Mouse (Mus musculus) heart, postnatal 36 days (tissue): ENCODE measurements at regions not wholly inside any gene's neighbourhood (a gene's known extent, or its start where the extent isn't known, plus 50 kb on each side); places are given as distances from the start of the nearest gene placed in this dataset.

ENCODE experiments used
- DNase-seq, 2 experiments: peaks; one replicate each; pipeline ENCODE4 v3.0.0; 2021 to 2022
- intact Hi-C: fragments of 180-260 bp; cut with DNase I; formaldehyde crosslinking; loops from one replicate; pipeline ENCODE4 v1.15.1; 2025

- no peak for DNase-seq
- intact Hi-C loops, result no loop called here
These were observed 333.7 kb downstream of the Wdr20rt start for GRCm38 (mm10) chr12:65559036-65559435.

- DNase-seq, result no peak
- intact Hi-C loops, result no loop called here
These were observed 334.5 kb downstream of the Wdr20rt start for GRCm38 (mm10) chr12:65559809-65560208.

- intact Hi-C loops, result no loop called here
- DNase-seq, result no peak
These were observed 346.3 kb downstream of the Wdr20rt start for GRCm38 (mm10) chr12:65571633-65572032.

GRCm38 (mm10) chr12:65593559-65593958, 368.2 kb downstream of the Wdr20rt start:
- DNase-seq, result no peak

GRCm38 (mm10) chr12:65594075-65594474, 368.8 kb downstream of the Wdr20rt start:
- intact Hi-C loops, result no loop called here
- no peak for DNase-seq

More at GRCm38 (mm10) chr12:65593559-65593958, 368.2 kb downstream of the Wdr20rt start:
- intact Hi-C loops, result no loop called here

GRCm38 (mm10) chr12:65644232-65644631, 418.9 kb downstream of the Wdr20rt start:
- intact Hi-C loops, result no loop called here
- DNase-seq, result no peak

- DNase-seq, result no peak
- intact Hi-C loops, result no loop called here
These were observed 431.5 kb downstream of the Wdr20rt start for GRCm38 (mm10) chr12:65656772-65657171.

- no peak for DNase-seq
- intact Hi-C loops, result no loop called here
These were observed 446.4 kb downstream of the Wdr20rt start for GRCm38 (mm10) chr12:65671673-65672072.

GRCm38 (mm10) chr12:65673193-65673592, 447.9 kb downstream of the Wdr20rt start:
- intact Hi-C loops, result no loop called here
- no peak for DNase-seq

- intact Hi-C loops, result no loop called here
- DNase-seq, result no peak
These were observed 449.8 kb downstream of the Wdr20rt start for GRCm38 (mm10) chr12:65674916-65675660.

GRCm38 (mm10) chr12:65680335-65680734, 455.0 kb downstream of the Wdr20rt start:
- intact Hi-C loops, result no loop called here
- no peak for DNase-seq

- no peak for DNase-seq
- intact Hi-C loops, result no loop called here
These were observed 456.5 kb downstream of the Wdr20rt start for GRCm38 (mm10) chr12:65681826-65682225.

- intact Hi-C loops, result no loop called here
- DNase-seq, result no peak
These were observed 479.7 kb downstream of the Wdr20rt start for GRCm38 (mm10) chr12:65704985-65705384.

- no peak for DNase-seq
- intact Hi-C loops, result no loop called here
These were observed 487.0 kb downstream of the Wdr20rt start for GRCm38 (mm10) chr12:65712304-65712703.
